Mouse (Mus musculus): Measurements from ENCODE around the gene Arf6. TPM values are rescaled to one million over a fixed set of nuclear protein-coding genes. Genes with fewer than 3 reads are reported as not detected.

The Arf6 gene
- total RNA-seq, 4 experiments from 2014 or later = 33.7 to 39.7 (median 39.6) TPM

- DNase-seq (ENCODE audit: low spot score) = no peak
These were observed 41.4 kb downstream of the Arf6 start for GRCm38 (mm10) chr12:69413303-69413702.

GRCm38 (mm10) chr12:69414826-69415572 lies 43.0 kb downstream of the Arf6 start:
- DNase-seq (ENCODE audit: low spot score) = no peak

GRCm38 (mm10) chr12:69416793-69417192 lies 44.8 kb downstream of the Arf6 start:
- no peak for DNase-seq (ENCODE audit: low spot score)

- no peak for DNase-seq (ENCODE audit: low spot score)
These were observed 45.8 kb downstream of the Arf6 start for GRCm38 (mm10) chr12:69417701-69418291.

- no peak for DNase-seq (ENCODE audit: low spot score)
These were observed 46.7 kb downstream of the Arf6 start for GRCm38 (mm10) chr12:69418606-69419005.

GRCm38 (mm10) chr12:69419017-69419605 lies 47.2 kb downstream of the Arf6 start:
- DNase-seq (ENCODE audit: low spot score) = no peak

- DNase-seq (ENCODE audit: low spot score) = no peak
These were observed 47.7 kb downstream of the Arf6 start for GRCm38 (mm10) chr12:69419606-69420005.

GRCm38 (mm10) chr12:69420716-69421115 lies 48.8 kb downstream of the Arf6 start:
- no peak for DNase-seq (ENCODE audit: low spot score)

GRCm38 (mm10) chr12:69422827-69423537 lies 51.0 kb downstream of the Arf6 start:
- DNase-seq (ENCODE audit: low spot score) = peak; percentile 72

Small RNA genes lying within 50 kb of the gene (microRNA-seq; reads per million reads assigned to microRNA genes)
- gene Gm47299 (1.4 reads per million), gene Gm47305 (not detected)

Other genes starting within 250 kb of the Arf6 start
- 1,000 to 10,000 TPM; 1,252 to 1,700 (median 1,462) TPM for gene Rps29, start 213.0 kb upstream of the Arf6 start, total RNA-seq (2022)
- not detected for gene Lrr1, start 203.3 kb upstream of the Arf6 start, total RNA-seq (2022)
- gene Rpl36al, start 188.1 kb upstream of the Arf6 start, total RNA-seq (2022) = 100 to 1,000 TPM; 194 to 232 (median 216) TPM
- gene Mgat2, start 188.0 kb upstream of the Arf6 start, total RNA-seq (2022) = 10 to 100 TPM; 16.6 to 19.7 (median 16.9) TPM
- 1 to 10 TPM; 2.6 to 4.0 (median 3.3) TPM for gene Gm49383, start 175.0 kb upstream of the Arf6 start, total RNA-seq (2022)
- gene Dnaaf2, start 173.7 kb upstream of the Arf6 start, total RNA-seq (2022) = under 1 TPM; 0.57 to 0.73 (median 0.65) TPM
- gene Gm49384, start 167.9 kb upstream of the Arf6 start, total RNA-seq (2022) = 1 to 10 TPM; 2.3 to 4.1 (median 3.3) TPM
- gene Pole2, start 144.0 kb upstream of the Arf6 start, total RNA-seq (2022) = under 1 TPM; 0.17 to 0.65 (median 0.35) TPM
- gene Klhdc1, start 131.0 kb upstream of the Arf6 start, total RNA-seq (2022) = 10 to 100 TPM; 43.3 to 53.9 (median 48.2) TPM
- 100 to 1,000 TPM in 3 of 4 experiments, 10 to 100 TPM in 1; 100.0 to 112 (median 105) TPM for gene Klhdc2, start 75.5 kb upstream of the Arf6 start, total RNA-seq (2022)
- 10 to 100 TPM; 18.9 to 22.6 (median 20.7) TPM for gene Nemf, start 15.0 kb upstream of the Arf6 start, total RNA-seq (2022)
- 1 to 10 TPM in 1 of 4 experiments, under 1 TPM in 3; 0.63 to 1.3 (median 0.77) TPM for gene Gm9887, start 308 bp downstream of the Arf6 start, total RNA-seq (2022)
- 1 to 10 TPM; 2.7 to 3.7 (median 3.3) TPM for gene Vcpkmt, start 210.9 kb downstream of the Arf6 start, total RNA-seq (2022)